Mouse (Mus musculus): ENCODE results near the gene Prdx5. TPM values are rescaled to one million over a fixed set of nuclear protein-coding genes. Genes with fewer than 3 reads are reported as not detected.
A peak's percentile ranks its signal among the peaks of the same experiment; 100 is the strongest.

The Prdx5 gene
- polyA plus RNA-seq, 1 experiment: 180 TPM

DNA sequence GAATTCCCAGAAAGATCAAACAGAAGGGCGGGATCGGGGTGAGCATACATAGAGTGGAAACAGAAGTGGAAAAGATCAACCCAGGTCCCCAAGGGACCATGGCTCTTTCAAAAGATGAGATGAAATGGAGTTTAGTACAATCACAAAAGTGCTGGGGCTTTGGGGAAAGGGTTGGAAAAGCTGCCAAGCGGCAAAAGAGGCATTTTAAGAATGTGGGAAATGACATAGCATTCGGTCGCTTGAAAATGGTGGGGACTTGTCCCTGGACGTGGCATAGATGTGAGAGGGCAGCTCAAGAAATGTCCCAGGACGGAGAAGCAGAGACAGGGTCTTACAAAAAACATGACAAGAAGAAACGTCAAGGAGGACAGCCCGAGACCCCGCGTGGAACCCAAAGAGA, 885 bp downstream of the Prdx5 start:
- H3K4me1 ChIP-seq (ENCODE audit: control insufficient read depth, insufficient read depth, insufficient read length, low read length): peaks cover 2% of the 10 kb centered on the region
- no peak for TF ChIP-seq POLR2A (IDR thresholded peaks at IDR 0.05; ENCODE audit: low read depth, low read length)
- whole genome bisulfite sequencing: 1% methylated on average over 11 of the region's 11 CpGs
- peak overlapping the region; percentile 65 for H3K4me3 ChIP-seq (ENCODE audit: low read depth, low read length)
- no peaks in the 10 kb centered on the region for H3K27me3 ChIP-seq (ENCODE audit: control insufficient read depth, insufficient read depth, low read length)
- peaks cover 57% of the 10 kb centered on the region for H3K36me3 ChIP-seq (ENCODE audit: control insufficient read depth, insufficient read depth, low read length)
- H3K27ac ChIP-seq (ENCODE audit: insufficient read depth, low read depth, low read length): peak overlapping the region; percentile 97

GRCm38 (mm10) chr19:6907811-6908540, 1.9 kb downstream of the Prdx5 start:
- Histone ChIP-seq H3K36me3 (ENCODE audit: control insufficient read depth, insufficient read depth, low read length) (peaks cover 47% of the 10 kb centered on the region), H3K27me3 (ENCODE audit: control insufficient read depth, insufficient read depth, low read length) (no peaks in the 10 kb centered on the region), H3K4me3 (ENCODE audit: low read depth, low read length) (peak overlapping the region; percentile 65), H3K27ac (ENCODE audit: insufficient read depth, low read depth, low read length) (peak overlapping the region; percentile 19; the same call in 1 of the 2 replicates), H3K4me1 (ENCODE audit: control insufficient read depth, insufficient read depth, insufficient read length, low read length) (peaks cover 2% of the 10 kb centered on the region)
- TF ChIP-seq POLR2A (IDR thresholded peaks at IDR 0.05; ENCODE audit: low read depth, low read length): no peak
- TF ChIP-seq CTCF (IDR thresholded peaks at IDR 0.05; ENCODE audit: extremely low read depth, insufficient read length, insufficient replicate concordance, low read depth, low read length): no peak
- WGBS: 76% methylated on average over 7 of the region's 7 CpGs

DNA sequence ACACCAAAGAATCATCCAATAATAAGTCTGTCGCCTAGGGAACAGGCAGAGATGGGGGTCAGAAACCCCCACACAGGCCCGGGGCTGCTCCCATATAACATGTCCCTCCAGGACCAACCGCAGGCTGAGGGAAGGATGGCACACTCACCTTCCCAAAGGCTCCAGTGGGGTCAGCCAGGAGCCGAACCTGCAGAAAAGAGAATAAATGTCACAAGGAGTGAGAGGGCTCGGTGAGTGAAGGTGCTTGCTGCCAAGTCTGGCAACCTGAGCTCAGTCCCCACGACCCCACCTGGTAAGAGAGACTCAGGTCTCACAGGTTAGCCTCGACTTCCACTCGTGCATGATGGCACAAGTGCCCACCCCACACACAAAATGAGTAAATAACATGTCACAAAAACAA, 2.8 kb downstream of the Prdx5 start:
- H3K36me3 ChIP-seq (ENCODE audit: control insufficient read depth, insufficient read depth, low read length): peaks cover 38% of the 10 kb centered on the region
- TF ChIP-seq POLR2A (IDR thresholded peaks at IDR 0.05; ENCODE audit: low read depth, low read length) (no peak), CTCF (IDR thresholded peaks at IDR 0.05; ENCODE audit: extremely low read depth, insufficient read length, insufficient replicate concordance, low read depth, low read length) (no peak)
- 0 out of 2 replicates have a peak overlapping the region, but pooled peaks have one; percentile 9 for H3K4me3 ChIP-seq (ENCODE audit: low read depth, low read length)
- H3K27me3 ChIP-seq (ENCODE audit: control insufficient read depth, insufficient read depth, low read length): no peaks in the 10 kb centered on the region
- 90% methylated on average over 8 of the region's 8 CpGs for WGBS
- no peak overlapping the region for H3K27ac ChIP-seq (ENCODE audit: insufficient read depth, low read depth, low read length)
- H3K4me1 ChIP-seq (ENCODE audit: control insufficient read depth, insufficient read depth, insufficient read length, low read length): peaks cover 2% of the 10 kb centered on the region

- Histone ChIP-seq H3K27me3 (ENCODE audit: control insufficient read depth, insufficient read depth, low read length) (no peaks in the 10 kb centered on the region), H3K4me3 (ENCODE audit: low read depth, low read length) (no peak overlapping the region), H3K27ac (ENCODE audit: insufficient read depth, low read depth, low read length) (no peak overlapping the region), H3K4me1 (ENCODE audit: control insufficient read depth, insufficient read depth, insufficient read length, low read length) (peaks cover 2% of the 10 kb centered on the region), H3K36me3 (ENCODE audit: control insufficient read depth, insufficient read depth, low read length) (peaks cover 29% of the 10 kb centered on the region)
- TF ChIP-seq CTCF (IDR thresholded peaks at IDR 0.05; ENCODE audit: extremely low read depth, insufficient read length, insufficient replicate concordance, low read depth, low read length) (no peak), POLR2A (IDR thresholded peaks at IDR 0.05; ENCODE audit: low read depth, low read length) (no peak)
- WGBS: 76% methylated on average over 3 of the region's 3 CpGs
Measured at GRCm38 (mm10) chr19:6906199-6906598, 3.7 kb downstream of the Prdx5 start.

GRCm38 (mm10) chr19:6905498-6906159, 4.3 kb downstream of the Prdx5 start:
- Histone ChIP-seq H3K27ac (ENCODE audit: insufficient read depth, low read depth, low read length) (no peak overlapping the region), H3K36me3 (ENCODE audit: control insufficient read depth, insufficient read depth, low read length) (peaks cover 26% of the 10 kb centered on the region), H3K4me3 (ENCODE audit: low read depth, low read length) (no peak overlapping the region), H3K4me1 (ENCODE audit: control insufficient read depth, insufficient read depth, insufficient read length, low read length) (peaks cover 2% of the 10 kb centered on the region), H3K27me3 (ENCODE audit: control insufficient read depth, insufficient read depth, low read length) (no peaks in the 10 kb centered on the region)
- 92% methylated on average over 11 of the region's 11 CpGs for WGBS
- TF ChIP-seq CTCF (IDR thresholded peaks at IDR 0.05; ENCODE audit: extremely low read depth, insufficient read length, insufficient replicate concordance, low read depth, low read length): no peak
- TF ChIP-seq POLR2A (IDR thresholded peaks at IDR 0.05; ENCODE audit: low read depth, low read length): no peak

DNA sequence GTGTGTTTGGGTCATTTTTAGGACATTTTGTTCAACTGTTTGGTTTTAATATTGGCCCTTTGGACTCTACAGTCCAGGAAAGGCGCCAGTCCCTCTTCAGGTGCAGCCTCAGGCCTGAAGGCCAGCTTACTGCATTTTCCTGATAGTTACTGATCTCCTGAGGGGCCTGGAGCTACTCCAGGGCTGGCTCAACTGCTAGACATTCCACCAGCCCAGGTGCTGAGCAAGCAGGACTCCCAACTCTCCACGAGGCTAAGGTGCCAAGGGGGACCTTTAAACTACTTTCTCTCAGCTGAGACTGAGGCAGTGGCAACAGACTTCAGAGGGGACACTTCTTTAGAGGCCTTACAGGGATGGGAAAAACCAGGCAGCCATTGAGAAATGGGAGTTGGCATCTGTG, 5.1 kb downstream of the Prdx5 start:
- Histone ChIP-seq H3K36me3 (ENCODE audit: control insufficient read depth, insufficient read depth, low read length) (peaks cover 26% of the 10 kb centered on the region), H3K4me3 (ENCODE audit: low read depth, low read length) (no peak overlapping the region), H3K27me3 (ENCODE audit: control insufficient read depth, insufficient read depth, low read length) (no peaks in the 10 kb centered on the region), H3K27ac (ENCODE audit: insufficient read depth, low read depth, low read length) (no peak overlapping the region), H3K4me1 (ENCODE audit: control insufficient read depth, insufficient read depth, insufficient read length, low read length) (peaks cover 5% of the 10 kb centered on the region)
- no peak for TF ChIP-seq CTCF (IDR thresholded peaks at IDR 0.05; ENCODE audit: extremely low read depth, insufficient read length, insufficient replicate concordance, low read depth, low read length)
- no peak for TF ChIP-seq POLR2A (IDR thresholded peaks at IDR 0.05; ENCODE audit: low read depth, low read length)
- WGBS: 69% methylated on average over 2 of the region's 2 CpGs

GRCm38 (mm10) chr19:6903031-6903430, 6.9 kb downstream of the Prdx5 start:
- H3K4me1 ChIP-seq (ENCODE audit: control insufficient read depth, insufficient read depth, insufficient read length, low read length): peaks cover 10% of the 10 kb centered on the region
- H3K4me3 ChIP-seq (ENCODE audit: low read depth, low read length): no peak overlapping the region
- no peak for TF ChIP-seq CTCF (IDR thresholded peaks at IDR 0.05; ENCODE audit: extremely low read depth, insufficient read length, insufficient replicate concordance, low read depth, low read length)
- no peak for TF ChIP-seq POLR2A (IDR thresholded peaks at IDR 0.05; ENCODE audit: low read depth, low read length)
- no peaks in the 10 kb centered on the region for H3K27me3 ChIP-seq (ENCODE audit: control insufficient read depth, insufficient read depth, low read length)
- peaks cover 28% of the 10 kb centered on the region for H3K36me3 ChIP-seq (ENCODE audit: control insufficient read depth, insufficient read depth, low read length)
- WGBS: 86% methylated on average over 1 of the region's 1 CpGs
- no peak overlapping the region for H3K27ac ChIP-seq (ENCODE audit: insufficient read depth, low read depth, low read length)

Measured in small intestine, adult 2 months (tissue).